Mouse (Mus musculus) kidney, adult 9 months (tissue): ENCODE measurements around the gene Usp46.

Experiments used
- DNase-seq: peaks from one replicate; pipeline ENCODE4 v3.0.0; 2022

Usp46 gene

GRCm38 (mm10) chr5:73950809-73951648 is 117.2 kb downstream of the Usp46 start:
- DNase-seq, result peak; percentile 7
